ENCODE assay signal across 23 mouse cellular contexts in genomic region chr17:25162161-25162560, GRCm38 (mm10). TPM values are rescaled to one million over a fixed set of nuclear protein-coding genes. Genes with fewer than 3 reads are reported as not detected.
"Had no signal": no experiment of that assay in that cellular context is flagged by ENCODE, and none has a peak within 500 bp of the region (broad histone marks: within the 10 kb centered on the region; RNA-seq: fewer than 3 reads in every experiment).

Gene Ccdc154, plus strand, starts transcription at chr17:25162461.

- H3K27ac ChIP-seq: intestine, embryonic 15.5 days; kidney, embryonic 15.5 days; limb, embryonic 15.5 days; midbrain, embryonic 10.5 days; midbrain, embryonic 13.5 days had no signal

- H3K4me2 ChIP-seq: intestine, embryonic 15.5 days; kidney, embryonic 15.5 days; limb, embryonic 15.5 days; liver, embryonic 11.5 days; midbrain, embryonic 13.5 days had no signal

- H3K9me3 ChIP-seq: intestine, embryonic 15.5 days; kidney, embryonic 15.5 days; limb, embryonic 15.5 days; midbrain, embryonic 10.5 days; midbrain, embryonic 13.5 days had no signal

- DNase-seq: kidney, adult 11 months; kidney, adult 8-10 months; kidney, postnatal 10 days; kidney, postnatal 36 days; left cerebral cortex, postnatal 4 days; lung, adult 2 months; lung, postnatal 14 days; lung, postnatal 4 days; retina, postnatal 1 day; right cerebral cortex, postnatal 25 days; spleen, adult 18-20 months; thymus, adult 2 months; thymus, postnatal 14 days; thymus, postnatal 4 days had no signal

- ATAC-seq: intestine, embryonic 15.5 days; midbrain, embryonic 13.5 days; midbrain, embryonic 16.5 days had no signal

- H3K4me3 ChIP-seq: intestine, embryonic 15.5 days; kidney, embryonic 15.5 days; limb, embryonic 15.5 days; midbrain, embryonic 10.5 days; midbrain, embryonic 13.5 days; myocyte had no signal

- H3K27me3 ChIP-seq: intestine, embryonic 15.5 days; kidney, embryonic 15.5 days; limb, embryonic 15.5 days; midbrain, embryonic 13.5 days had no signal

- H3K9ac ChIP-seq: intestine, embryonic 15.5 days; kidney, embryonic 15.5 days; limb, embryonic 15.5 days; midbrain, embryonic 13.5 days had no signal

- H3K4me1 ChIP-seq: kidney, embryonic 15.5 days; midbrain, embryonic 10.5 days; midbrain, embryonic 13.5 days had no signal

RNA-seq across cellular contexts. Expression of gene Ccdc154, which starts in this region (rescaled TPM):
- polyA plus RNA-seq: kidney, embryonic 15.5 days; lung, adult 2 months; midbrain, embryonic 10.5 days; midbrain, embryonic 13.5 days; midbrain, embryonic 16.5 days; myocyte; neural tube, embryonic 14.5 days had no signal
